Mouse (Mus musculus): ENCODE results near the gene F2r. TPM values are rescaled to one million over a fixed set of nuclear protein-coding genes. Genes with fewer than 3 reads are reported as not detected.

Gene F2r
- polyA plus RNA-seq, 1 experiment from 2014 or later: 23.0 TPM

- Histone ChIP-seq H3K27ac (replicated peaks) (no peak overlapping the region), H3K9me3 (ENCODE audit: control insufficient read depth, low read length) (no peaks in the 10 kb centered on the region), H3K36me3 (ENCODE audit: control insufficient read depth, insufficient read depth, low read length) (no peaks in the 10 kb centered on the region), H3K9ac (ENCODE audit: low read length) (no peak overlapping the region), H3K4me3 (ENCODE audit: low read depth, low read length) (no peak overlapping the region), H3K4me2 (replicated peaks; ENCODE audit: low read depth) (no peak overlapping the region), H3K4me1 (replicated peaks; ENCODE audit: control insufficient read depth, insufficient read depth) (no peaks in the 10 kb centered on the region), H3K27me3 (ENCODE audit: control insufficient read depth, insufficient read depth, low read length) (no peaks in the 10 kb centered on the region)
- WGBS: 87% methylated on average over 4 of the region's 4 CpGs
- ATAC-seq (ENCODE audit: low FRiP score, low TSS enrichment) (no peak), DNase-seq (ENCODE audit: low spot score) (no peak)
- no peak for TF ChIP-seq CTCF (IDR thresholded peaks at IDR 0.05; ENCODE audit: low read depth)
Observed at GRCm38 (mm10) chr13:95587628-95588027, 30.7 kb downstream of the F2r start.

DNA sequence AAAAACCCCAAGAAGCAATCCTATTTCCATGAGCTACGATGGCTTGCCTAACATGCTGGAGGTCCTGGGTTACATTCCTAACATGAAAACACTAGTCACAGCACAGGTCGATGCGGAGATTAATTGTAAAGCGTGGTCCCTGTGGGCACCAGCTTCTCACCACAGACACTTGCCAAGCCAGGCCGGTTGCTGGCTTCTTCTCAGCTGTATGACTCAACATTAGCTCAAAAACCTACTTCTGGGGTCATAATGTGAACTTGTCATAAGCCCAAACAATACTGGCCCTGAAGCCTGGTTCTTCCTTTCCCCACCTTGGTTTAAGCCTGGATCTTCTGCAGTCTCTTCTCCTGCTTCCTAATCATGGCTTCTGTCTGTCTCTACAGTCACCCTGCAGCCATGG is 33.4 kb downstream of the F2r start:
- Histone ChIP-seq H3K9me3 (ENCODE audit: control insufficient read depth, low read length) (no peaks in the 10 kb centered on the region), H3K27me3 (ENCODE audit: control insufficient read depth, insufficient read depth, low read length) (no peaks in the 10 kb centered on the region), H3K4me1 (replicated peaks; ENCODE audit: control insufficient read depth, insufficient read depth) (no peaks in the 10 kb centered on the region), H3K9ac (ENCODE audit: low read length) (no peak overlapping the region), H3K4me2 (replicated peaks; ENCODE audit: low read depth) (no peak overlapping the region), H3K36me3 (ENCODE audit: control insufficient read depth, insufficient read depth, low read length) (no peaks in the 10 kb centered on the region), H3K27ac (replicated peaks) (no peak overlapping the region), H3K4me3 (ENCODE audit: low read depth, low read length) (no peak overlapping the region)
- DNase-seq (ENCODE audit: low spot score): no peak
- 78% methylated on average over 5 of the region's 5 CpGs for WGBS
- ATAC-seq (ENCODE audit: low FRiP score, low TSS enrichment): no peak
- TF ChIP-seq EP300 (optimal IDR thresholded peaks at IDR 0.05) (no peak), CTCF (IDR thresholded peaks at IDR 0.05; ENCODE audit: low read depth) (no peak)

DNA sequence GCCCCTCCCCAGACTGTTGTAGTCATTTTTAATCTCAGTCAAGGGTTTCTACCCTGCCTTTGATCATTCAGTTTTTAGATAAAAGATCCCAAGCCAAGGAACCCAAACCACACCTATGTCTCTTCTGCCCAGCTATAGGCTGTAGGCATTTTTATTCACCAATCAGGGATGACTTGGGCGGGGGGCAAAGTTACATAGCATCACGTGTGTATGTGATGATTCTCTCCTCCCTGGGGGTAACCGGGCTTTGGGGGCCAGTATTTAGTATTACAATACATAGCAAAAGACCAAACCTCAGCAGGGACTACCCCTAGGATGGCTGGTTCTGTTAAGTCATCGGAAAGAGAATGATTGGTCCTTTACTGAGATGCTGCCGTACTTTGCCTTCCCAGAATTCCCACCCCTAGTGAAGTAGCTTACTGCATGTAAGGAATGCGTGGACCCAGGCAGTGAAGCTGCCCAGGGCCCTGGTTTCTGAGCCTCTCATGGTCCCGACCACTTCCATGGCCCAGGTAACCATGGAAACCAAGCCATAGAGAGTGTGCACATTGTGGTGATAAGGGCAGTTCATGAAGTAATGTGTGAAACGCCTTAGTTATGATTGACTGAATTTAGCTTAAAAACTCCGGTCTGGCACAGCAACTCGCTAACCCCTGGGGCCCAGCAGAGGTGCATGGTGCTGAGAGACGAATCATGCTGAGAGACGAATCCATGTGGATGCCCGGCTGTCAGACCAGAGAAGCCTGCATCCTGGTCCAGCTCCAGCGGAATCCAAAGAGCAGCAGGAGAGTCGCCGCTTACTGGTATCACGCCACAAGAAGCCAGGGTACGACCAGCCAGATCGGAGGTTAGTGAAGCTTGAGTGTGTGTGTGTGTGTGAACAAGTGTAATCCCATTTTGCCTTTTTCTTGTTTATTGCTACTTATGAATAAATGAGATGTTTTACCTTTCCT is 34.8 kb downstream of the F2r start:
- TF ChIP-seq EP300 (optimal IDR thresholded peaks at IDR 0.05) (no peak), CTCF (IDR thresholded peaks at IDR 0.05; ENCODE audit: low read depth) (no peak)
- Histone ChIP-seq H3K4me3 (ENCODE audit: low read depth, low read length) (no peak overlapping the region), H3K27ac (replicated peaks) (no peak overlapping the region), H3K4me1 (replicated peaks; ENCODE audit: control insufficient read depth, insufficient read depth) (no peaks in the 10 kb centered on the region), H3K36me3 (ENCODE audit: control insufficient read depth, insufficient read depth, low read length) (no peaks in the 10 kb centered on the region), H3K9me3 (ENCODE audit: control insufficient read depth, low read length) (no peaks in the 10 kb centered on the region), H3K9ac (ENCODE audit: low read length) (no peak overlapping the region), H3K27me3 (ENCODE audit: control insufficient read depth, insufficient read depth, low read length) (no peaks in the 10 kb centered on the region), H3K4me2 (replicated peaks; ENCODE audit: low read depth) (no peak overlapping the region)
- DNase-seq (ENCODE audit: low spot score): no peak
- 64% methylated on average over 19 of the region's 19 CpGs for WGBS
- no peak for ATAC-seq (ENCODE audit: low FRiP score, low TSS enrichment)

DNA sequence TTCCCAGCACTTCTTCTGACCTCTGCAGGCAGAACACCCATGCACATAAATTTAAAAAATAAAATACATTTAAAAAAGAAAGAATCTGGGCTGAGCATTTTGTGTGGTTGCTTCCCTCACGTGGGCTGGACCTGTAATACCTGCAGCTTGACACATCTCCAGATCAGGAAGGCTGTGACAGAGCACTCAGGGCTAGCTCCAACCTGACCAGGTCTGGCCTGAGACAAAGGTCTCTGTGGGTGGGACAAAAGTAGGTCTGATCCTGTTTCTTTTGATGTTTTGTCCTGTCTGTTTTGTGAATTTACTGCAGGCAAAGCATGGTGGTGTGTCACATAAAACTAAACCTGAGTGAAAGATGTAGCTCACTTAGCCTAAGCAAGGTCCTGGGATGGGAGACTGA is 36.4 kb downstream of the F2r start:
- 26% methylated on average over 1 of the region's 1 CpGs for WGBS
- ATAC-seq (ENCODE audit: low FRiP score, low TSS enrichment) (no peak), DNase-seq (ENCODE audit: low spot score) (no peak)
- H3K9me3 ChIP-seq (ENCODE audit: control insufficient read depth, low read length): no peaks in the 10 kb centered on the region
- H3K4me3 ChIP-seq (ENCODE audit: low read depth, low read length): no peak overlapping the region
- H3K27me3 ChIP-seq (ENCODE audit: control insufficient read depth, insufficient read depth, low read length): no peaks in the 10 kb centered on the region
- no peak overlapping the region for H3K27ac ChIP-seq (replicated peaks)
- H3K4me1 ChIP-seq (replicated peaks; ENCODE audit: control insufficient read depth, insufficient read depth): no peaks in the 10 kb centered on the region
- no peaks in the 10 kb centered on the region for H3K36me3 ChIP-seq (ENCODE audit: control insufficient read depth, insufficient read depth, low read length)
- TF ChIP-seq CTCF (IDR thresholded peaks at IDR 0.05; ENCODE audit: low read depth): no peak
- TF ChIP-seq EP300 (optimal IDR thresholded peaks at IDR 0.05): no peak
- no peak overlapping the region for H3K4me2 ChIP-seq (replicated peaks; ENCODE audit: low read depth)
- H3K9ac ChIP-seq (ENCODE audit: low read length): no peak overlapping the region

- TF ChIP-seq CTCF (IDR thresholded peaks at IDR 0.05; ENCODE audit: low read depth) (no peak), EP300 (optimal IDR thresholded peaks at IDR 0.05) (no peak)
- H3K36me3 ChIP-seq (ENCODE audit: control insufficient read depth, insufficient read depth, low read length): no peaks in the 10 kb centered on the region
- H3K4me1 ChIP-seq (replicated peaks; ENCODE audit: control insufficient read depth, insufficient read depth): no peaks in the 10 kb centered on the region
- no peak overlapping the region for H3K4me3 ChIP-seq (ENCODE audit: low read depth, low read length)
- no peak for DNase-seq (ENCODE audit: low spot score)
- H3K9ac ChIP-seq (ENCODE audit: low read length): no peak overlapping the region
- ATAC-seq (ENCODE audit: low FRiP score, low TSS enrichment): no peak
- 86% methylated on average over 5 of the region's 5 CpGs for WGBS
- no peak overlapping the region for H3K4me2 ChIP-seq (replicated peaks; ENCODE audit: low read depth)
- H3K9me3 ChIP-seq (ENCODE audit: control insufficient read depth, low read length): no peaks in the 10 kb centered on the region
- no peak overlapping the region for H3K27ac ChIP-seq (replicated peaks)
- H3K27me3 ChIP-seq (ENCODE audit: control insufficient read depth, insufficient read depth, low read length): no peaks in the 10 kb centered on the region
Observed at GRCm38 (mm10) chr13:95578016-95578697, 40.1 kb downstream of the F2r start.

GRCm38 (mm10) chr13:95570877-95571276 is 47.4 kb downstream of the F2r start:
- Histone ChIP-seq H3K36me3 (ENCODE audit: control insufficient read depth, insufficient read depth, low read length) (no peaks in the 10 kb centered on the region), H3K9ac (ENCODE audit: low read length) (no peak overlapping the region), H3K27me3 (ENCODE audit: control insufficient read depth, insufficient read depth, low read length) (no peaks in the 10 kb centered on the region), H3K4me2 (replicated peaks; ENCODE audit: low read depth) (no peak overlapping the region), H3K27ac (replicated peaks) (no peak overlapping the region), H3K4me1 (replicated peaks; ENCODE audit: control insufficient read depth, insufficient read depth) (no peaks in the 10 kb centered on the region), H3K9me3 (ENCODE audit: control insufficient read depth, low read length) (no peaks in the 10 kb centered on the region), H3K4me3 (ENCODE audit: low read depth, low read length) (no peak overlapping the region)
- WGBS: 98% methylated on average over 4 of the region's 4 CpGs
- TF ChIP-seq EP300 (optimal IDR thresholded peaks at IDR 0.05) (no peak), CTCF (IDR thresholded peaks at IDR 0.05; ENCODE audit: low read depth) (no peak)
- ATAC-seq (ENCODE audit: low FRiP score, low TSS enrichment) (no peak), DNase-seq (ENCODE audit: low spot score) (no peak)
